Mouse (Mus musculus) C2C12 (cell line): ENCODE data around the gene Hoxa1.

Source experiments
- CEBPB ChIP-seq: IDR thresholded peaks from one replicate; pipeline ENCODE4 v1.6.1; 2011; ENCODE audit warnings: low read depth, mild to moderate bottlenecking, control low read depth, moderate library complexity
- CTCF ChIP-seq: IDR thresholded peaks from one replicate; pipeline ENCODE4 v1.5.1; 2011; ENCODE audit not compliant: control insufficient read depth, insufficient read depth, insufficient read length
- FOSL1 ChIP-seq: IDR thresholded peaks from one replicate; pipeline ENCODE4 v1.8.0; 2011; ENCODE audit warnings: mild to moderate bottlenecking, low read length; ENCODE audit not compliant: poor library complexity, insufficient read depth, severe bottlenecking
- MYOD1 ChIP-seq: IDR thresholded peaks from one replicate; pipeline ENCODE4 v1.6.1; 2011; ENCODE audit warnings: low read depth; ENCODE audit not compliant: control insufficient read depth, insufficient read length
- USF1 ChIP-seq: IDR thresholded peaks from one replicate; pipeline ENCODE4 v1.6.1; 2011; ENCODE audit warnings: low read depth, mild to moderate bottlenecking, control low read depth, moderate library complexity

- no peak for TF ChIP-seq USF1
- no peak for TF ChIP-seq CTCF
- no peak for TF ChIP-seq FOSL1
- no peak for TF ChIP-seq MYOD1
- no peak for TF ChIP-seq CEBPB
Observed at GRCm38 (mm10) chr6:52184668-52185067, 26.6 kb upstream of the Hoxa1 start.
